10 mouse cellular contexts compared by ENCODE assay signal in the genomic region with DNA sequence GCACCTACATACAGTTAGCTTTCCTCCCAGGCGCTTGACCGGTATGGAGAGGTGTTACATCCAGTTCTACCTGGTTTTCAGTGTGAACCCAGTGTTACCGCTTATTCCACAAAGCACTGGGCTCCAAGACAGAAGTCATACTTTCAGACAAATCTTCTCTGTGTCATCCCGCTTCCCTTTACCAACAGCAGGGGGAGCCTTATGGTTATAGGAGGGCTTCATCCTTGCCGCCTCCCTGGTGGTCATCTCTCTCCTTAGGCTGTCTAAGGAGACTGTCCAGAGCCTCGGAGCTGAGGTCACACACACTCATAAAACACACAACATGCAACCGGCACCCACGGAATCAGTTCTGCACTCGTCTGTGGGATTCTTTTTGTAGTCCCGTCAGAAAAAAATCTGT. TPM values are rescaled to one million over a fixed set of nuclear protein-coding genes. Genes with fewer than 3 reads are reported as not detected.
DNase-seq lines count a peak whose midpoint lies in the region; ATAC-seq and TF ChIP-seq lines count a peak whose summit lies in the region.
"Had no signal": no experiment of that assay in that cellular context is flagged by ENCODE, and none has a peak within 500 bp of the region (broad histone marks: within the 10 kb centered on the region; RNA-seq: fewer than 3 reads in every experiment).

No protein-coding gene starts in this region.

- no peaks in the 10 kb centered on the region for H3K4me1 ChIP-seq in neural tube, embryonic 12.5 days
- H3K4me1 ChIP-seq in neural tube, embryonic 15.5 days = no peaks in the 10 kb centered on the region

- H3K4me2 ChIP-seq in neural tube, embryonic 12.5 days (replicated peaks) = no peak overlapping the region
- no peak overlapping the region for H3K4me2 ChIP-seq in neural tube, embryonic 15.5 days

- ATAC-seq in neural tube, embryonic 12.5 days (ENCODE audit: low FRiP score, low read depth) = 0 out of 2 replicates have a peak, but pooled peaks have one; percentile 55
- no peak for ATAC-seq in neural tube, embryonic 15.5 days (ENCODE audit: low FRiP score)

- no peaks in the 10 kb centered on the region for H3K27me3 ChIP-seq in neural tube, embryonic 12.5 days (replicated peaks)
- H3K27me3 ChIP-seq in neural tube, embryonic 15.5 days (replicated peaks) = no peaks in the 10 kb centered on the region

- TF ChIP-seq CTCF in brain, embryonic 14.5 days (IDR thresholded peaks at IDR 0.05; ENCODE audit: borderline replicate concordance, extremely low read depth, insufficient read depth, insufficient read length) = peak; percentile 42; the same call in 1 of the 2 replicates

- no peak overlapping the region for H3K9ac ChIP-seq in neural tube, embryonic 12.5 days
- H3K9ac ChIP-seq in neural tube, embryonic 15.5 days (replicated peaks) = no peak overlapping the region

- H3K9me3 ChIP-seq in neural tube, embryonic 12.5 days = no peaks in the 10 kb centered on the region
- H3K9me3 ChIP-seq in neural tube, embryonic 15.5 days (replicated peaks) = no peaks in the 10 kb centered on the region

- H3K4me3 ChIP-seq in neural tube, embryonic 12.5 days = no peak overlapping the region
- H3K4me3 ChIP-seq in neural tube, embryonic 15.5 days (replicated peaks) = no peak overlapping the region

- H3K27ac ChIP-seq in neural tube, embryonic 12.5 days = no peak overlapping the region
- no peak overlapping the region for H3K27ac ChIP-seq in neural tube, embryonic 15.5 days (replicated peaks)

- peak; percentile 24 for DNase-seq in kidney, adult 9 months
- DNase-seq in kidney, adult 18-20 months = no peak
- DNase-seq in brain, embryonic 14.5 days (ENCODE audit: low read depth) = peak; percentile 27
- no peak for DNase-seq in spleen, postnatal 4 days (ENCODE audit: low spot score in 2 of 2)
- no peak for DNase-seq in cerebellum, postnatal 4 days (ENCODE audit: low spot score in 2 of 2)
- DNase-seq: adrenal gland, adult 8-10 months; cerebellum, adult 18-20 months; layer of hippocampus, adult 9-11 months had no signal

- H3K36me3 ChIP-seq in neural tube, embryonic 12.5 days = peaks cover 61% of the 10 kb centered on the region
- peaks cover 37% of the 10 kb centered on the region for H3K36me3 ChIP-seq in neural tube, embryonic 15.5 days

- WGBS in neural tube, embryonic 12.5 days = 80% methylated on average over 10 of the region's 10 CpGs
- 87% methylated on average over 10 of the region's 10 CpGs for WGBS in neural tube, embryonic 15.5 days

- TF ChIP-seq POLR2A in brain, embryonic 14.5 days (IDR thresholded peaks at IDR 0.05; ENCODE audit: borderline replicate concordance, extremely low read depth, insufficient read depth, insufficient read length, poor library complexity, severe bottlenecking) = no peak

RNA-seq across cellular contexts. Expression of gene E2f7, which starts 37.4 kb away (rescaled TPM):
- 19.5 and 21.0 TPM in 2 replicates for polyA plus RNA-seq in neural tube, embryonic 12.5 days (2016; fragmentation: Nextera tagmentation; extraction: Ambion mirVana)
- polyA plus RNA-seq in neural tube, embryonic 15.5 days (2015; fragmentation: Nextera tagmentation; extraction: Ambion mirVana) = 5.6 and 8.7 TPM in 2 replicates
- 2.9 and 4.5 TPM in 2 replicates for polyA plus RNA-seq in brain, embryonic 14.5 days (2012; rRNA removed)

Comparison
In these comparisons a context has a peak if more than half of its experiments do, and no peak if none do; other contexts are left out.
1. DNase-seq: peak in kidney, adult 9 months (single experiment) and brain, embryonic 14.5 days (single experiment); none in kidney, adult 18-20 months (single experiment), spleen, postnatal 4 days (0 of 2) and cerebellum, postnatal 4 days (0 of 2).